Mouse (Mus musculus) midbrain, postnatal 0 days (tissue): Measurements from ENCODE around the gene Msx1. TPM values are rescaled to one million over a fixed set of nuclear protein-coding genes. Genes with fewer than 3 reads are reported as not detected.

Experiments
- ATAC-seq: fragments of 200-750 bp; cut with Nextera tagmentation; 2 replicates; pipeline ENCODE4 v1.8.0; 2017; ENCODE audit warnings: moderate number of reproducible peaks, mild to moderate bottlenecking, moderate TSS enrichment, moderate library complexity; ENCODE audit not compliant: low FRiP score
- DNase-seq: peaks from one replicate; pipeline ENCODE4 v3.0.0-alpha.2; 2015; ENCODE audit warnings: low spot score
- H3K27ac ChIP-seq: fragments of 300-500 bp; sonication (generic); 2 replicates; pipeline ENCODE4 v1.5.1; 2014; ENCODE audit warnings: low read depth, mild to moderate bottlenecking, low read length, mixed read lengths
- H3K27me3 ChIP-seq: fragments of 300-500 bp; sonication (generic); 2 replicates; pipeline ENCODE4 v1.6.1; 2014; ENCODE audit warnings: low read length, control low read depth, mixed read lengths; ENCODE audit not compliant: insufficient read depth
- H3K36me3 ChIP-seq: fragments of 300-500 bp; sonication (generic); 2 replicates; pipeline ENCODE4 v1.6.1; 2014; ENCODE audit warnings: low read length, control low read depth, mixed read lengths; ENCODE audit not compliant: insufficient read depth
- H3K4me1 ChIP-seq: fragments of 300-500 bp; sonication (generic); 2 replicates; pipeline ENCODE4 v1.6.1; 2014; ENCODE audit warnings: mild to moderate bottlenecking, control low read depth, antibody characterized with exemption, low read length, mixed read lengths; ENCODE audit not compliant: insufficient read depth
- H3K4me2 ChIP-seq: fragments of 300-500 bp; sonication (generic); 2 replicates; pipeline ENCODE4 v1.6.1; 2014; ENCODE audit warnings: low read depth, mild to moderate bottlenecking, low read length, mixed read lengths; ENCODE audit not compliant: poor library complexity, severe bottlenecking
- H3K4me3 ChIP-seq: fragments of 300-500 bp; sonication (generic); 2 replicates; pipeline ENCODE4 v1.5.1; 2014; ENCODE audit warnings: low read depth, mild to moderate bottlenecking, low read length, moderate library complexity
- H3K9ac ChIP-seq: fragments of 300-500 bp; sonication (generic); replicated peaks from 2 replicates; pipeline ENCODE4 v1.6.1; 2014; ENCODE audit warnings: mild to moderate bottlenecking, low read length, moderate library complexity, mixed read lengths; ENCODE audit not compliant: poor library complexity, severe bottlenecking
- H3K9me3 ChIP-seq: fragments of 300-500 bp; sonication (generic); 2 replicates; pipeline ENCODE4 v1.6.1; 2016; ENCODE audit warnings: low read length, control low read depth
- CTCF ChIP-seq: IDR thresholded peaks from 2 replicates; pipeline ENCODE4 v1.5.1; 2016; ENCODE audit warnings: antibody characterized with exemption, mild to moderate bottlenecking
- WGBS: fragments of 180-500 bp; shearing (Covaris S2); extraction: QIAGEN DNeasy Blood & Tissue Kit; methylation state at CpG from one replicate; pipeline ENCODE4 v1.1.7; 2014; 5-methylcytosine and 5-hydroxymethylcytosine counted together
- polyA plus RNA-seq: library from polyadenylated mRNA; unstranded; fragments of >200 nt; fragmentation: Nextera tagmentation; extraction: Ambion mirVana; gene quantifications from 2 replicates; pipeline ENCODE4 v1.2.1, GENCODE M21; 2015
- total RNA-seq: library from RNA; depleted of rRNA; stranded (reverse); fragments of >200 nt; gene quantifications from 2 replicates; pipeline ENCODE4 v1.2.3, GENCODE M21; 2014

The Msx1 gene
- total and polyA plus RNA-seq, 2 experiments from 2014 or later: 8.0 to 12.2 TPM

- 69% methylated on average over 5 of the region's 5 CpGs for WGBS
- H3K9me3 ChIP-seq: no peaks in the 10 kb centered on the region
- H3K4me2 ChIP-seq: no peak overlapping the region
- TF ChIP-seq CTCF: no peak
- DNase-seq (no peak), ATAC-seq (no peak)
- H3K27me3 ChIP-seq: no peaks in the 10 kb centered on the region
- no peak overlapping the region for H3K9ac ChIP-seq
- H3K36me3 ChIP-seq: no peaks in the 10 kb centered on the region
- H3K27ac ChIP-seq: no peak overlapping the region
- H3K4me3 ChIP-seq: no peak overlapping the region
- H3K4me1 ChIP-seq: peaks cover 6% of the 10 kb centered on the region; the same call in 1 of the 2 replicates
These were observed 31.7 kb upstream of the Msx1 start for GRCm38 (mm10) chr5:37856057-37856456.

GRCm38 (mm10) chr5:37854233-37854632 lies 29.9 kb upstream of the Msx1 start:
- TF ChIP-seq CTCF: no peak
- Histone ChIP-seq H3K27ac (no peak overlapping the region), H3K27me3 (no peaks in the 10 kb centered on the region), H3K4me2 (no peak overlapping the region), H3K9me3 (no peaks in the 10 kb centered on the region), H3K9ac (no peak overlapping the region), H3K4me1 (no peaks in the 10 kb centered on the region), H3K4me3 (no peak overlapping the region), H3K36me3 (no peaks in the 10 kb centered on the region)
- WGBS: 79% methylated on average over 6 of the region's 6 CpGs
- ATAC-seq (no peak), DNase-seq (no peak)

- Histone ChIP-seq H3K4me1 (no peaks in the 10 kb centered on the region), H3K4me3 (no peak overlapping the region), H3K9me3 (no peaks in the 10 kb centered on the region), H3K27ac (no peak overlapping the region), H3K36me3 (no peaks in the 10 kb centered on the region), H3K27me3 (no peaks in the 10 kb centered on the region), H3K4me2 (no peak overlapping the region), H3K9ac (no peak overlapping the region)
- no peak for TF ChIP-seq CTCF
- DNase-seq: no peak
- no peak for ATAC-seq
- WGBS: 55% methylated on average over 15 of the region's 15 CpGs
These were observed 27.1 kb upstream of the Msx1 start for GRCm38 (mm10) chr5:37851305-37851982.

- 36% methylated on average over 8 of the region's 8 CpGs for WGBS
- no peaks in the 10 kb centered on the region for H3K4me1 ChIP-seq
- H3K9ac ChIP-seq: no peak overlapping the region
- no peak overlapping the region for H3K4me3 ChIP-seq
- H3K9me3 ChIP-seq: no peaks in the 10 kb centered on the region
- no peaks in the 10 kb centered on the region for H3K36me3 ChIP-seq
- no peak overlapping the region for H3K27ac ChIP-seq
- H3K27me3 ChIP-seq: no peaks in the 10 kb centered on the region
- DNase-seq: no peak
- ATAC-seq: no peak
- TF ChIP-seq CTCF: no peak
- H3K4me2 ChIP-seq: no peak overlapping the region
These were observed 24.8 kb upstream of the Msx1 start for GRCm38 (mm10) chr5:37848991-37849719.

- Histone ChIP-seq H3K4me2 (no peak overlapping the region), H3K4me1 (no peaks in the 10 kb centered on the region), H3K9ac (no peak overlapping the region), H3K36me3 (no peaks in the 10 kb centered on the region), H3K4me3 (no peak overlapping the region), H3K27ac (no peak overlapping the region), H3K27me3 (peaks cover 78% of the 10 kb centered on the region), H3K9me3 (no peaks in the 10 kb centered on the region)
- TF ChIP-seq CTCF: no peak
- 0 out of 2 replicates have a peak, but pooled peaks have one; percentile 32 for ATAC-seq
- no peak for DNase-seq
- 25% methylated on average over 3 of the region's 3 CpGs for WGBS
These were observed 11.9 kb upstream of the Msx1 start for GRCm38 (mm10) chr5:37836267-37836646.

- H3K27me3 ChIP-seq: peaks cover 83% of the 10 kb centered on the region
- no peak overlapping the region for H3K9ac ChIP-seq
- no peaks in the 10 kb centered on the region for H3K9me3 ChIP-seq
- no peak overlapping the region for H3K4me3 ChIP-seq
- H3K4me1 ChIP-seq: no peaks in the 10 kb centered on the region
- no peak overlapping the region for H3K4me2 ChIP-seq
- ATAC-seq: peak; percentile 78
- TF ChIP-seq CTCF: no peak
- peak; percentile 63 for DNase-seq
- no peak overlapping the region for H3K27ac ChIP-seq
- no peaks in the 10 kb centered on the region for H3K36me3 ChIP-seq
- 3% methylated on average over 6 of the region's 6 CpGs for WGBS
These were observed 11.3 kb upstream of the Msx1 start for GRCm38 (mm10) chr5:37835590-37836266.
